Mouse (Mus musculus): ENCODE measurements at regions not wholly inside any gene's neighbourhood (a gene's known extent, or its start where the extent isn't known, plus 50 kb on each side); places are given as distances from the start of the nearest gene placed in this dataset.
"Not testable (repeated sequence)": the region's sequence is repeated elsewhere in the genome, so short reads cannot be mapped to it uniquely, and the experiment has no call there.

GRCm38 (mm10) chr2:116243191-116243590, 177.6 kb upstream of the Meis2 start:
- not testable (repeated sequence) for TF ChIP-seq POLR2A (IDR thresholded peaks at IDR 0.05; ENCODE audit: borderline replicate concordance, extremely low read depth, low read depth, low read length); CTCF (IDR thresholded peaks at IDR 0.05; ENCODE audit: insufficient read depth, low read length)

Data from lung, adult 2 months (tissue).